Mouse (Mus musculus) ES-E14 (cell line): ENCODE measurements at regions not wholly inside any gene's neighbourhood (a gene's known extent, or its start where the extent isn't known, plus 50 kb on each side); places are given as distances from the start of the nearest gene placed in this dataset.

ENCODE experiments used
- HCFC1 ChIP-seq: IDR thresholded peaks from 2 replicates; pipeline ENCODE4 v1.6.1; 2012; ENCODE audit warnings: low read length, inconsistent platforms, borderline replicate concordance; ENCODE audit not compliant: insufficient read depth
- MAFK ChIP-seq: IDR thresholded peaks from 2 replicates; pipeline ENCODE4 v1.6.1; 2014; ENCODE audit warnings: mild to moderate bottlenecking, low read depth, low read length, inconsistent platforms; ENCODE audit not compliant: insufficient read depth

DNA sequence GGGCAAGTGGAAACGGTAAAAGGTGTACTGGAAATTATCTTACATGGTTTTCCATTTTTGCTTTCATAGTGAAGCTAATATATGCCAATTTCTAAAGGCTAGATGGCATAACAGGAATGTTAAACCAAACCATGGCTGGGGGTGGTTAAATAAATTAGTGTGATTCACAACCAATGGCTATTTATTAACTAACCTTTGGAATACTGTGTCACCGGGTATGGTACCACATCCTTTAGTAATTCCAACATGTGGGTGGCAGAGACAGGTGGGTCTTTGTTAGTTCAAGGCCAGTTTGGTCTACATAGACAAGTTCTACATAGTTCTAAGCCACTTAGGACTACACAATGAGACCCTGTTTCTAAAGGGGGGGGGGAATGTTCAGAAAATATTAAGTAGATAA lies 179.8 kb upstream of the Plxnc1 start:
- TF ChIP-seq HCFC1 (no peak), MAFK (no peak)
